Mouse (Mus musculus): ENCODE measurements at regions not wholly inside any gene's neighbourhood (a gene's known extent, or its start where the extent isn't known, plus 50 kb on each side); places are given as distances from the start of the nearest gene placed in this dataset.

- H3K4me3 ChIP-seq (ENCODE audit: insufficient read depth, low read length): no peak overlapping the region
- no peak overlapping the region for H3K27ac ChIP-seq (ENCODE audit: insufficient read depth, low read length)
- no peak for TF ChIP-seq CTCF (IDR thresholded peaks at IDR 0.05; ENCODE audit: extremely low read depth, insufficient read depth, low read length)
- TF ChIP-seq POLR2A (IDR thresholded peaks at IDR 0.05; ENCODE audit: extremely low read depth, insufficient read depth, low read length): no peak
- H3K4me1 ChIP-seq (ENCODE audit: control insufficient read depth, insufficient read depth, low read length): no peaks in the 10 kb centered on the region
Observed at GRCm38 (mm10) chr15:87922781-87923446, 378.8 kb downstream of the Fam19a5 start.

- H3K4me3 ChIP-seq (ENCODE audit: insufficient read depth, low read length): no peak overlapping the region
- no peak overlapping the region for H3K27ac ChIP-seq (ENCODE audit: insufficient read depth, low read length)
- TF ChIP-seq POLR2A (IDR thresholded peaks at IDR 0.05; ENCODE audit: extremely low read depth, insufficient read depth, low read length) (no peak), CTCF (IDR thresholded peaks at IDR 0.05; ENCODE audit: extremely low read depth, insufficient read depth, low read length) (0 out of 2 replicates have a peak, but pooled peaks have one; percentile 15)
- H3K4me1 ChIP-seq (ENCODE audit: control insufficient read depth, insufficient read depth, low read length): no peaks in the 10 kb centered on the region
Observed at GRCm38 (mm10) chr15:87923906-87924305, 379.8 kb downstream of the Fam19a5 start.

GRCm38 (mm10) chr15:87936041-87936440 is 391.9 kb downstream of the Fam19a5 start:
- no peaks in the 10 kb centered on the region for H3K4me1 ChIP-seq (ENCODE audit: control insufficient read depth, insufficient read depth, low read length)

GRCm38 (mm10) chr15:87940837-87941236 is 396.7 kb downstream of the Fam19a5 start:
- TF ChIP-seq POLR2A (IDR thresholded peaks at IDR 0.05; ENCODE audit: extremely low read depth, insufficient read depth, low read length): no peak
- peak; percentile 57 for TF ChIP-seq CTCF (IDR thresholded peaks at IDR 0.05; ENCODE audit: extremely low read depth, insufficient read depth, low read length)

More at GRCm38 (mm10) chr15:87936041-87936440, 391.9 kb downstream of the Fam19a5 start:
- TF ChIP-seq POLR2A (IDR thresholded peaks at IDR 0.05; ENCODE audit: extremely low read depth, insufficient read depth, low read length) (no peak), CTCF (IDR thresholded peaks at IDR 0.05; ENCODE audit: extremely low read depth, insufficient read depth, low read length) (no peak)
- Histone ChIP-seq H3K27ac (ENCODE audit: insufficient read depth, low read length) (no peak overlapping the region), H3K4me3 (ENCODE audit: insufficient read depth, low read length) (no peak overlapping the region)

GRCm38 (mm10) chr15:87952531-87952930 is 408.4 kb downstream of the Fam19a5 start:
- Histone ChIP-seq H3K4me1 (ENCODE audit: control insufficient read depth, insufficient read depth, low read length) (no peaks in the 10 kb centered on the region), H3K4me3 (ENCODE audit: insufficient read depth, low read length) (no peak overlapping the region), H3K27ac (ENCODE audit: insufficient read depth, low read length) (no peak overlapping the region)
- TF ChIP-seq CTCF (IDR thresholded peaks at IDR 0.05; ENCODE audit: extremely low read depth, insufficient read depth, low read length): no peak
- TF ChIP-seq POLR2A (IDR thresholded peaks at IDR 0.05; ENCODE audit: extremely low read depth, insufficient read depth, low read length): no peak

More at GRCm38 (mm10) chr15:87940837-87941236, 396.7 kb downstream of the Fam19a5 start:
- Histone ChIP-seq H3K4me1 (ENCODE audit: control insufficient read depth, insufficient read depth, low read length) (no peaks in the 10 kb centered on the region), H3K27ac (ENCODE audit: insufficient read depth, low read length) (no peak overlapping the region), H3K4me3 (ENCODE audit: insufficient read depth, low read length) (no peak overlapping the region)

DNA sequence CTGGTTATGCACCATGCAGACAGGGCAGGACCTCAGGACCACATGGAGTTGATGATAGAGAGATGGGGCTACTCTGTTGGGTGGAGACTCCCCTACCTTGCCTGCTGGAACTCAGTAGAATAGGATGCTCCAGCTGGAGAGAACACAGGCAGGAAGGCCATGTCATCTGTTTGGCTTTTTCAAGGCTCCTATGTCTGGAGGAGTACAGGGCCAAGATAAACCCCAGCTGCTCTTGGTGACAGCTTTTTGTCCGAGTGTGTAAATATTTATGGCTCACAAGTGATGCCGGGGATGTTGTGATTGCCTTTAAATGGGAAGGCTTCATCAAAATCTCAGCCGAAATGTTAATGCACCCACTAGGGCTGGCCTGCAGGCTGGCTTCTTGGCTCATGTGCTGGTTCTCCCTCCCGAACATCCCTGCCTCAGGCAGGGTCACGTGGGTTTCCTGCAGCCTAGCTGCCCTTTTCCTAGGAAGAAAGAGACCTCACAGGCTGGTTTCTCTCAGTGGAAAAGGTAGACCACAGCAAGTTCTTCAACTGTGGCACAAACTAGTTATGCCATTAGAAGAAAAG is 411.7 kb downstream of the Fam19a5 start:
- no peaks in the 10 kb centered on the region for H3K4me1 ChIP-seq (ENCODE audit: control insufficient read depth, insufficient read depth, low read length)
- H3K27ac ChIP-seq (ENCODE audit: insufficient read depth, low read length): no peak overlapping the region
- TF ChIP-seq CTCF (IDR thresholded peaks at IDR 0.05; ENCODE audit: extremely low read depth, insufficient read depth, low read length) (no peak), POLR2A (IDR thresholded peaks at IDR 0.05; ENCODE audit: extremely low read depth, insufficient read depth, low read length) (no peak)
- no peak overlapping the region for H3K4me3 ChIP-seq (ENCODE audit: insufficient read depth, low read length)

DNA sequence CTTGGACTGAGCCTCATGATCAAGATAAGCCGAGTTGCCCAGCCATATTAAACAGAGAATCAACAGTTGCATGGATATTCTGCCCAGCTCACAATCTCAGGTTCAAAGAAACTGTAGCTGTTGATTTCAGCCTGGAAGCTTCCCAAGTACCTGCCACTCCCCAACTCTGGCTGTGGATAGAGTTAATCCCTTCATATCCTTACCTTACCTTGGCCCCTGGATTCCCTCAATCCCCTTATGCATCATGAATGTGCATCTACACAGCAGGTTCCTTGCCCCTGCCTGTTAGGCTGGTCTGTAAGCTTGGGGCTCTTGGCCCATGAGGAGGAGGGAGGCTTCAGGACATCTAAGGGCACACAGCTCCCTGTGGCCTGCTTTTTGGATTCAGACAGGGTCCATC is 414.8 kb downstream of the Fam19a5 start:
- Histone ChIP-seq H3K4me3 (ENCODE audit: insufficient read depth, low read length) (no peak overlapping the region), H3K27ac (ENCODE audit: insufficient read depth, low read length) (no peak overlapping the region), H3K4me1 (ENCODE audit: control insufficient read depth, insufficient read depth, low read length) (no peaks in the 10 kb centered on the region)
- TF ChIP-seq CTCF (IDR thresholded peaks at IDR 0.05; ENCODE audit: extremely low read depth, insufficient read depth, low read length): no peak
- no peak for TF ChIP-seq POLR2A (IDR thresholded peaks at IDR 0.05; ENCODE audit: extremely low read depth, insufficient read depth, low read length)

DNA sequence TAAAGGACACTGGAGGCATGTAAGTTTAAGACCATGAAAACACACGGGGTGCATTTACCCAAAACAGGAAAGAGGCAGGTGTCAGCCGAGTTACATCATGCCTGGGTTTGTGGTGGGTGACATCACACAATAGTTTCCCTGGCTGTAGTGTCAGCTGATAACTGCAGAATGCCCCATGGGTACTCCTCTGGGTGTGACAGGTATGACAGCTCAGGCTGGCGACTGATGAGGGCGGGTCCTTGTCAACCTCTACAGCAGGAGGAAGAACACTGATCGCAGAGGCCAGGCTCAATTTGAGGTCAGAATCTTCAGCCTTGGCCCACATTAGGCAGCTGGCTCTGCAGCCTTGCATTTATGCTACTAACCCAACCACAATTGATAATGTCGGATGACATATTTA is 428.5 kb downstream of the Fam19a5 start:
- TF ChIP-seq POLR2A (IDR thresholded peaks at IDR 0.05; ENCODE audit: extremely low read depth, insufficient read depth, low read length): no peak
- no peak for TF ChIP-seq CTCF (IDR thresholded peaks at IDR 0.05; ENCODE audit: extremely low read depth, insufficient read depth, low read length)
- Histone ChIP-seq H3K4me3 (ENCODE audit: insufficient read depth, low read length) (no peak overlapping the region), H3K27ac (ENCODE audit: insufficient read depth, low read length) (no peak overlapping the region), H3K4me1 (ENCODE audit: control insufficient read depth, insufficient read depth, low read length) (no peaks in the 10 kb centered on the region)

DNA sequence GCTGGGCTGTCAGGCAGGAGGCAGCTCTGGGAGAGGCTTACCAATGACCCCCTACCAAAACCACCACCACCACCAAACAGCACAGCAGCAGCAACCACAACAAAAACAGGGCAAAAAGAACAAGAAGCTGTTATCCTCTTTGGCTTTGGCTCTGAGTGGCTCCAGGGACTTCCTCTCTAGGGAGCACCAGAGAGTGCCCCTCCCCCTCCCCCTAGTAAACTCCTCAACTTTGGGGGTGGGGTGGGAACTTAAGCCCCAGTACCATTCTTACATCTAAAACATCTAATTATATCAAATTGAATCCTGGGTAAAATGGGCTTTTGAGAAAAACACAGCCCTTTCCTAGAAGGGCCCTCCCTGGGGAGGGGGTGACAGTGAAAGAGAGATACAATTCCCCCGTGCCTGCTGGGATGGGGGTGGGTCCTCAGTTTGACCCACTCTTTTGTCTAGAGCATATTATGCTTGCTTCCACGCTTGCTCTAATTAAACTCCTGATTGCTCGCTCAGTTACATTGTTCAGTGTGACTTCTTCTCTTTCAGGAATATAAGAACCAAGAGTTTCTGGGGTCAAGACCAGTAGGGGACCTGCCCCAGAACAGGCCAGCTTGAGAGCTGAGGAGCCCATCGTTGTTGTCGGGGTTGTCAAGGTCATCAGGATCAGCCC is 443.4 kb downstream of the Fam19a5 start:
- H3K4me3 ChIP-seq (ENCODE audit: insufficient read depth, low read length): no peak overlapping the region
- no peak for TF ChIP-seq CTCF (IDR thresholded peaks at IDR 0.05; ENCODE audit: extremely low read depth, insufficient read depth, low read length)
- no peak for TF ChIP-seq POLR2A (IDR thresholded peaks at IDR 0.05; ENCODE audit: extremely low read depth, insufficient read depth, low read length)
- H3K4me1 ChIP-seq (ENCODE audit: control insufficient read depth, insufficient read depth, low read length): no peaks in the 10 kb centered on the region

More for the DNA sequence above, 443.4 kb downstream of the Fam19a5 start:
- no peak overlapping the region for H3K27ac ChIP-seq (ENCODE audit: insufficient read depth, low read length)

Measured in cortical plate, adult 2 months (tissue).